Mouse (Mus musculus) kidney, embryonic 14.5 days (tissue): Measurements from ENCODE around the gene Nlgn2. TPM values are rescaled to one million over a fixed set of nuclear protein-coding genes. Genes with fewer than 3 reads are reported as not detected.

Experiments
- ATAC-seq: fragments of 200-750 bp; cut with Nextera tagmentation; 2 replicates; pipeline ENCODE4 v1.8.0; 2017; ENCODE audit warnings: moderate number of reproducible peaks, mild to moderate bottlenecking, moderate TSS enrichment, moderate library complexity; ENCODE audit not compliant: low FRiP score, low TSS enrichment
- H3K27ac ChIP-seq: fragments of 300-500 bp; sonication (generic); 2 replicates; pipeline ENCODE4 v1.5.1; 2014; ENCODE audit warnings: low read depth, mild to moderate bottlenecking, low read length, moderate library complexity, mixed read lengths
- H3K27me3 ChIP-seq: fragments of 300-500 bp; sonication (generic); 2 replicates; pipeline ENCODE4 v1.6.1; 2014; ENCODE audit warnings: mild to moderate bottlenecking, low read length; ENCODE audit not compliant: control insufficient read depth, insufficient read depth
- H3K36me3 ChIP-seq: fragments of 300-500 bp; sonication (generic); 2 replicates; pipeline ENCODE4 v1.6.1; 2014; ENCODE audit warnings: low read length, mixed read lengths; ENCODE audit not compliant: control insufficient read depth, insufficient read depth
- H3K4me1 ChIP-seq: fragments of 300-500 bp; sonication (generic); 2 replicates; pipeline ENCODE4 v1.6.1; 2014; ENCODE audit warnings: low read length, mixed read lengths; ENCODE audit not compliant: control insufficient read depth, insufficient read depth
- H3K4me2 ChIP-seq: fragments of 300-500 bp; sonication (generic); replicated peaks from 2 replicates; pipeline ENCODE4 v1.6.1; 2014; ENCODE audit warnings: low read depth, mild to moderate bottlenecking, low read length
- H3K4me3 ChIP-seq: fragments of 300-500 bp; sonication (generic); 2 replicates; pipeline ENCODE4 v1.5.1; 2014; ENCODE audit warnings: mild to moderate bottlenecking, low read length
- H3K9ac ChIP-seq: fragments of 300-500 bp; sonication (generic); 2 replicates; pipeline ENCODE4 v1.6.1; 2014; ENCODE audit warnings: low read depth, mild to moderate bottlenecking, low read length, moderate library complexity
- H3K9me3 ChIP-seq: fragments of 300-500 bp; sonication (generic); 2 replicates; pipeline ENCODE4 v1.6.1; 2016; ENCODE audit warnings: low read length; ENCODE audit not compliant: control insufficient read depth
- WGBS: fragments of 180-500 bp; shearing (Covaris S2); extraction: QIAGEN DNeasy Blood & Tissue Kit; methylation state at CpG from one replicate; pipeline ENCODE4 v1.1.7; 2014; 5-methylcytosine and 5-hydroxymethylcytosine counted together
- polyA plus RNA-seq: library from polyadenylated mRNA; unstranded; fragments of >200 nt; fragmentation: Nextera tagmentation; extraction: Ambion mirVana; gene quantifications from 2 replicates; pipeline ENCODE4 v1.2.1, GENCODE M21; 2014

The Nlgn2 gene
- polyA plus RNA-seq, 1 experiment from 2014 or later: 7.8 TPM

DNA sequence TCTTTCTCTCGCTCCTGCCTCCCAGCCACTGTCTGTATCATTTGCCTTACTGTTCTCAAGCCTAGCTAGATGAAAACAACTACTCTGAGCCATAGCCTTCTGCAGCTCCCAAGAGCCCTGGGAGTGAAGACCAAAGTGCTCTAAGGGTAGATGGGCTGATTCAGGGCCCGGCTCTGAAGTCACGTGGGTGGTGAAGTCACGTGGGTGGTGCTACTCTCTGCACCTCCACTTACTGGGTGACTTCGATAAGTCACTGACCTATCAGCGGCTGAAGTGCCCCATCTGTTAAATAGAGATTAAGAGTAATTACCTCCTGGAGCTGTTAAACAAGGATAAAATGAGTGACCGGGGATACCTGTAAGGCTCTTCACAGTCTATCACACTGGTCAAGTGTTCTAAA, 16.4 kb upstream of the Nlgn2 start:
- ATAC-seq: no peak
- Histone ChIP-seq H3K4me1 (peaks cover 4% of the 10 kb centered on the region; the same call in 1 of the 2 replicates), H3K4me3 (no peak overlapping the region), H3K27ac (no peak overlapping the region), H3K36me3 (peaks cover 33% of the 10 kb centered on the region), H3K9ac (no peak overlapping the region), H3K27me3 (peaks cover 9% of the 10 kb centered on the region), H3K4me2 (no peak overlapping the region), H3K9me3 (no peaks in the 10 kb centered on the region)
- 63% methylated on average over 7 of the region's 7 CpGs for WGBS

DNA sequence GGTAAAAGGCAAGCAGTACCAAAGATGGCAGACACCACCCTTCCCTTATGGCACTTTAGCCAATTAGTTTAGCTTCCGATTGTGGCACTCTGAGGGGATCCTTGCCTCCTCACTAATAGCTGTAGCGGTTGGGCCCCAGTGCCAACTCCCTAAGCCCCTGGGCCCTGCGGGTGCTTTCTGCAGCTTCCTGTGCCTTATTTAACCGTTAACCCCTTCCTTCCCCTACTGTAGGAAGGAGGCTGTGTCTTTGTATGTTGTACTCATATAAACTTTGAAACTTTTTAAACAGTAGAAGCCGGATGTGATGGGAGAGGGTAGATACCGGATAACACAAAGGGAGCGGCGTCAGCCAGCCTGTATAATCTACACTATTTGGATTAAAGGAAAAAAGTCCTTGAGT, 13.2 kb upstream of the Nlgn2 start:
- WGBS: 73% methylated on average over 8 of the region's 8 CpGs
- H3K4me1 ChIP-seq: peaks cover 12% of the 10 kb centered on the region
- H3K27ac ChIP-seq: no peak overlapping the region
- peaks cover 43% of the 10 kb centered on the region for H3K36me3 ChIP-seq
- H3K4me2 ChIP-seq: no peak overlapping the region
- H3K9ac ChIP-seq: no peak overlapping the region
- ATAC-seq: no peak
- H3K9me3 ChIP-seq: no peaks in the 10 kb centered on the region
- H3K27me3 ChIP-seq: no peaks in the 10 kb centered on the region
- H3K4me3 ChIP-seq: no peak overlapping the region

DNA sequence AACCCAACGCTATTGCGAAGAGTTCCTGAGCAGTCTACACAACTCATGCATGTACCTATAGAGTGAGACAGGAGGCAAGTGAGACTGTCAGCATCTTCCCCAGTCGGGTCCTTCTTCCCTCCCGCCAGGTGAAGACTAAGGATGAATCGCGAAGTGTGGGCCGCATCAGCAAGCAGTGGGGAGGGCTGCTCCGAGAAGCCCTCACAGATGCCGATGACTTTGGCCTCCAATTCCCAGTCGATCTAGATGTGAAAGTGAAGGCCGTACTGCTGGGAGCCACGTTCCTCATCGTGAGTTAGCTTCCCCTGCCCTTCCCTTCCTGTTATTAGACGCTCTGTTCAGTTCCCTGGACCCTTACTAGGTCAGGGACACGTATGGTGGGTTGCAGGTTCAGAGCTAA, 12.3 kb upstream of the Nlgn2 start:
- Histone ChIP-seq H3K27me3 (no peaks in the 10 kb centered on the region), H3K4me3 (no peak overlapping the region), H3K9me3 (no peaks in the 10 kb centered on the region), H3K36me3 (peaks cover 43% of the 10 kb centered on the region), H3K27ac (no peak overlapping the region), H3K9ac (no peak overlapping the region), H3K4me2 (no peak overlapping the region), H3K4me1 (peaks cover 8% of the 10 kb centered on the region; the same call in 1 of the 2 replicates)
- 93% methylated on average over 15 of the region's 15 CpGs for WGBS
- no peak for ATAC-seq

DNA sequence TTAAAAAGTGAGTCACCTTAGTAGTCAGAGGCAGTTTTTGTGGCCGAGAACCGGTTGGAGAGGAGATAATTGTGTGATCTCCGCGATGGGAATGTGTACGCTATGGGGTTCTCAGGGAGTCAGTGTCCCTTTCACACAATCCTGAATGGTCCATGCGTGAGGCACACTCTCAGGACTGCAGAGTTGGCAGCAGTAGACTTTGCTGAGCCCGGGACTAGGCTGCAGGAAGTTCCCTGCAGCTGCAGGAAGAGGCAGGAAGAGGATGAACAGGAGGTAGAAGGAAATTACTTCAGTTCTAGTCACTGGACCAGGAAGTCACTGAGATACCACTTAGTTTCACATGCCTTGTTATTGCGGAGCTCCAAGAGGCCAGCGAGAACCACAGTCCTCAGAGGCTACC, 11.5 kb upstream of the Nlgn2 start:
- H3K4me2 ChIP-seq: no peak overlapping the region
- no peak for ATAC-seq
- peaks cover 43% of the 10 kb centered on the region for H3K36me3 ChIP-seq
- 85% methylated on average over 9 of the region's 9 CpGs for WGBS
- H3K9ac ChIP-seq: no peak overlapping the region
- H3K27me3 ChIP-seq: no peaks in the 10 kb centered on the region
- peaks cover 8% of the 10 kb centered on the region; the same call in 1 of the 2 replicates for H3K4me1 ChIP-seq
- no peak overlapping the region for H3K4me3 ChIP-seq
- H3K9me3 ChIP-seq: no peaks in the 10 kb centered on the region
- no peak overlapping the region for H3K27ac ChIP-seq

DNA sequence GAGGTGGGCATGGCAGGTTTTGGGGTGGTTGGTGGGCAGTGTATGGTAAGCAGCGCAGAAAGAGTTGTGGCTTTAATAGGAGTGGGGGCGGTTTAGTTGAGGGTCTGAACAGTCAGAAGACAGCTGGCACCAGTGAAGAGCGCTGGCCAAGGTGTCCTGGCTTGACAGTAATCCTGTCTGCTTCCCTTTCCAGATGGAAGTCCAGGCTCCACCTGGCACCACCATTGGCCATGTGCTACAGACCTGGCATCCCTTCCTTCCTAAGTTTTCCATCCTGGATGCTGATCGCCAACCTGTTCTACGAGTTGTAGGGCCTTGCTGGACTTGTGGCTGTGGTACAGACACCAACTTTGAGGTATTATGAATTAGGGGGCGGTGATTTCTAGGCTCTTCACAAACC, 10.4 kb upstream of the Nlgn2 start:
- ATAC-seq: no peak
- peak overlapping the region; percentile 82; the same call in 1 of the 2 replicates for H3K4me2 ChIP-seq
- no peak overlapping the region for H3K27ac ChIP-seq
- peaks cover 43% of the 10 kb centered on the region for H3K36me3 ChIP-seq
- H3K9ac ChIP-seq: no peak overlapping the region
- H3K27me3 ChIP-seq: no peaks in the 10 kb centered on the region
- peak overlapping the region; percentile 80; the same call in 1 of the 2 replicates for H3K4me3 ChIP-seq
- peaks cover 8% of the 10 kb centered on the region; the same call in 1 of the 2 replicates for H3K4me1 ChIP-seq
- H3K9me3 ChIP-seq: no peaks in the 10 kb centered on the region
- 97% methylated on average over 6 of the region's 6 CpGs for WGBS

DNA sequence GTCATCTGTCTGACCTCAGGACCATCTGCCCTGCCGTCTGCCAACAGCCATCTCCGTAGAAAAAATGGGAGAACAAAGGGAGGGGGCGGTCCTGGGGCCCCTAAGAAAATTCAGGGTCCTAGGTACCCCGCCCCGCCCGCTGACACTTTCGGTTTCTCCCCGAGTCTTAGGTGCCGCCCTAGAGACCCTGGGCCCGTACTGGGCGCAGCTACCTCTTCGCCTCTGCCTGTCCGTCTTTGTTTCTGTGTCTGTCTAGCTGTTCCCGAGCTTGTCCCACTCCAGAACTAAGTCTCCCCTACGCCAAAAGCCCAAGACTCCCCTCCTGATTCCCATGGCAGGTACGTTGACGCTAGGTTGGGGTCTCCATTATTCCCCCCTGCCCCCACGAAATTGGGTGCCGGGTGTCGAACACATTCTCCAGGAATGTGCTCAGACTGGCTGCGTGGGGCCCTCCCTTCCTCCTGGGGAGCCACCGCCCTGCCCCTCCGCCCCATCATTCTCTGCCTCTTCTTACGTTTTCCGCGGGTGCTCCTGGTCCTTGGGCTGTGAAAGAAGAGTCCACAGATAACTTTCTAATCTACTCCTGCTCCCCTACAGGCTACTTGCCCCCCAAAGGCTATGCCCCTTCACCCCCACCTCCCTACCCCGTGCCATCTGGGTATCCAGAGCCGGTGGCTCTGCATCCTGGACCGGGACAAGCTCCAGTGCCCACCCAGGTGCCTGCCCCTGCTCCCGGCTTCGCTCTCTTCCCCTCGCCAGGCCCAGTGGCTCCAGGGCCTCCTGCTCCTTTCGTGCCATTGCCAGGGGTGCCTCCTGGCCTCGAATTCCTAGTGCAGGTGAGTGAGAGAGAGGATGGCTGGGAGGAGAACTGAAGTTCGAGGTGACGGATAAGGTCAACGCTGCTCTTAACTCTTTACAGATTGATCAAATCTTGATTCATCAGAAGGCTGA, 9.4 kb upstream of the Nlgn2 start:
- Histone ChIP-seq H3K27ac (peak overlapping the region; percentile 97), H3K9ac (peak overlapping the region; percentile 86), H3K36me3 (peaks cover 39% of the 10 kb centered on the region), H3K4me2 (peak overlapping the region; percentile 82), H3K27me3 (no peaks in the 10 kb centered on the region), H3K4me3 (peak overlapping the region; percentile 80), H3K4me1 (peaks cover 8% of the 10 kb centered on the region; the same call in 1 of the 2 replicates), H3K9me3 (no peaks in the 10 kb centered on the region)
- 7% methylated on average over 37 of the region's 37 CpGs for WGBS
- ATAC-seq: peak; percentile 45

DNA sequence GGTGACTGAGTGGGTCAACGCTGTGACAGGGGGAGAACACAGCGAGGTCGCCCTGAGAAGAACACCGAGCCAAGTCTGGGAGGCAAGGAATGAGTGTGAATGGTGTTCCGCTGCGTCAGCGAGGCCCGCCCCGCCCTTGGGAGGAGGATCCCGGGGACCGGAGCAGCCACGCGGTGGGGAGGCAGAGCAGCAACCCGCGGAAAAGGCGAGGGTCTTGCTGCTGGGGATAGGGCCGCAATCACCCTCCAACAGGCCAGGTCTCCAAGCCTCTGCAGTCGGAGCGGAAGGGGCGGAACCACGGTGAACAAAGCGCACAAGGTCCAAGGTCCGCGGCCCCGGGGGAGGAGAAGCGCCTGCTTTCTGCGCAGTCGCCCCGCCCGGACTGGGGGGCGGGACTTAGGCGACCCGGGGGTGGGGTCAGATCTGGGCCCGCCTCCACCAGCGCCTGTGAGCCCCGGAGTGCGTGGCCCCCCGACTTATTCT, 8.7 kb upstream of the Nlgn2 start, which contains the start of gene Plscr3:
TSS of gene Plscr3 (plus strand) at position 179 of the 483 bp plus-strand sequence.
- ATAC-seq: peak; percentile 94
- Histone ChIP-seq H3K4me3 (peak within 1 kb of the TSS; percentile 80), H3K27me3 (no peaks in the 10 kb centered on the region), H3K9me3 (no peaks in the 10 kb centered on the region), H3K36me3 (peaks cover 32% of the 10 kb centered on the region), H3K4me1 (peaks cover 8% of the 10 kb centered on the region; the same call in 1 of the 2 replicates), H3K27ac (peak within 1 kb of the TSS; percentile 97), H3K9ac (peak within 1 kb of the TSS; percentile 86), H3K4me2 (peak within 1 kb of the TSS; percentile 82)
- under 1% methylated on average over 38 of the region's 38 CpGs for WGBS

DNA sequence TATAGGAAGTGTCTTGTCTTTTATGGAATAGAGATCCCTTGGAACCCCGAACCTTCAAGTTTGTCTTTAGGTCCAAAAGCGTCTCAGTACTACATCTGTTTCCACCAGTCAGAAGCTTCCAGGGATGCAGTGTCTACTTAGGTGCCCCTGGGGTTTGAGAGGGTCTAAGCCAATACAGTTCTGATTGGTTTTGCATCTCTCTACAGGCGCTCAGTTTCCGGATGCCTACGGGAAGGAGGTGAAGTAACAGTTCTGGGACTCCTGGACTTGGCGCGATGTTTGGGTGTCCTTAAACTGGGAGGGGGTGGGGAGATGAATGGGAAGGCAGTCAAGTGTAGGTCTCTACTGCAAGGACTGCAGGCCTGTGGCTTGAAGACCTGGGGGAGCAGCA, 1.1 kb upstream of the Nlgn2 start:
- ATAC-seq: no peak
- WGBS: 2% methylated on average over 7 of the region's 7 CpGs

More for the DNA sequence above, 1.1 kb upstream of the Nlgn2 start:
- Histone ChIP-seq H3K4me2 (peak overlapping the region; percentile 98), H3K4me3 (peak overlapping the region; percentile 73), H3K27me3 (0 out of 2 replicates have a peak, but pooled peaks cover 2% of the 10 kb centered on the region), H3K36me3 (no peaks in the 10 kb centered on the region), H3K9me3 (no peaks in the 10 kb centered on the region), H3K27ac (peak overlapping the region; percentile 83), H3K9ac (peak overlapping the region; percentile 63), H3K4me1 (peaks cover 42% of the 10 kb centered on the region)
